Mouse (Mus musculus) adrenal gland, adult 18-20 months (tissue): ENCODE data around the gene Il4ra. TPM values are rescaled to one million over a fixed set of nuclear protein-coding genes. Genes with fewer than 3 reads are reported as not detected.
A peak's percentile ranks its signal among the peaks of the same experiment; 100 is the strongest.

Experiments
- DNase-seq, 2 experiments: peaks; one replicate each; pipeline ENCODE4 v3.0.0; 2021 to 2022; ENCODE audit warnings: low spot score in 2 of 2
- total RNA-seq, 2 experiments: library from RNA; stranded (reverse); gene quantifications; 1 replicate in 1 of 2; 2 replicates in 1 of 2; pipeline ENCODE4 v1.2.3; 2021

Gene Il4ra
- total RNA-seq, 2 experiments from 2014 or later: 39.6 to 199 TPM

DNA sequence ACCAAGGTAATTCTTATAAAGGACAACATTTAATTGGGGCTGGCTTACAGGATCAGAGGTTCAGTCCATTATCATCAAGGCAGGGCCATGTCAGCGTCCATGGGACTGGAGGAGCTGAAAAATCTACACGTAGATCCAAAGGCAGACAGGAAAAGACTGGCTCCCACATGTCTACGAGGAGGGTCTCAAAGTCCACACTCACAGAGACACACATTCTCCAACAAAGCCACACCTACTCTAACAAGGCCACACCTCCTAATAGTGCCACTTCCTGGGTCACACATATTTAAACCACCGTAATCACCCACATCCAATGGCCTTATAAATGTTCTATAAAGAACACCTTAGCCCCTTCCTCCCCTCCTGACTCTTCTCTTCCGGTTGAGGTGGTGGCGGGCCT is 5.2 kb upstream of the Il4ra start:
- DNase-seq: no peak

DNA sequence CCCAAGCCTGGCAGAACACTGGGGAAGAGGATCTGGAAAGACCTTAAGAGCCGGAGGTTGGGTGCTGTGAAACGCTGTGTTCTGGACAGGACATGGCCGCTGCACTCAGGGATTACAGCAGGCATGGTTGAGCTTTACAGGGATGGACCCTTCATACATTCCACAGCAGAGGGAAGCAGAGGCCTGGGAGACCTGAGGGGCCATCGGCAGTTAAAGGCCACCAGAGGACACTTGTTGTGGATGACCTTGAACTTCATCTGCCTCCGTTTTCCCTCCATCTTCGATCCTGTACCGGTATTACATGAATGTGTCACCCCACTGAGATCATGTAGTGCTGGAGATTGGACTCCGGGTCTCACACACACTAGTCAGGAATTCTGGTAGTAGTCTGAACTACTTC is 2.0 kb upstream of the Il4ra start:
- DNase-seq: peak in 1 of 2 experiments; percentile 13

DNA sequence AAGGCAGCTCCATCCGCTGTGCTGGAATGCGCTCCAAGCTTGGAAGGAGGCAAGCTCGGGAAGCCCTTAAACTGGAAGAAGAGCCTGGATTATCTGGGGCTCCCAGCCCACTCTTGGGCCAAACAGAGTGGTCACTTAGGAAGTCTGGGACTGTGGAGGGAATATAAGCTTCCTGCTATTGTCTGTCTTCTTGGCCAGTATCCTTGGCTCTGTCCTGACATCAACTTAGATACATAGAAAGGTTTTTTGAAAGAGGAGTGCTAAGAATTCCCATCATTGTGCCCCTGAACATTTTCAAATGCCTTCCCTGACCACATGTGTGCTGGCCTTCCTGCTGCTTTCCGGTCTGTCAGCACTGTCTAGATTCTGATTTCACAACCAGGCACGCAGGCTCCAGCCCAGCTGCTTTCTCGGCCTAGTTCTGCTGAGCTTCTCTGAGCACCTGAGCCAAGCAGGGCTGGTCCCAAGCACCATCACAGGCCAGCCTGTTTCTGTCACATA is 989 bp upstream of the Il4ra start:
- peak; percentile 20 to 33 for DNase-seq

DNA sequence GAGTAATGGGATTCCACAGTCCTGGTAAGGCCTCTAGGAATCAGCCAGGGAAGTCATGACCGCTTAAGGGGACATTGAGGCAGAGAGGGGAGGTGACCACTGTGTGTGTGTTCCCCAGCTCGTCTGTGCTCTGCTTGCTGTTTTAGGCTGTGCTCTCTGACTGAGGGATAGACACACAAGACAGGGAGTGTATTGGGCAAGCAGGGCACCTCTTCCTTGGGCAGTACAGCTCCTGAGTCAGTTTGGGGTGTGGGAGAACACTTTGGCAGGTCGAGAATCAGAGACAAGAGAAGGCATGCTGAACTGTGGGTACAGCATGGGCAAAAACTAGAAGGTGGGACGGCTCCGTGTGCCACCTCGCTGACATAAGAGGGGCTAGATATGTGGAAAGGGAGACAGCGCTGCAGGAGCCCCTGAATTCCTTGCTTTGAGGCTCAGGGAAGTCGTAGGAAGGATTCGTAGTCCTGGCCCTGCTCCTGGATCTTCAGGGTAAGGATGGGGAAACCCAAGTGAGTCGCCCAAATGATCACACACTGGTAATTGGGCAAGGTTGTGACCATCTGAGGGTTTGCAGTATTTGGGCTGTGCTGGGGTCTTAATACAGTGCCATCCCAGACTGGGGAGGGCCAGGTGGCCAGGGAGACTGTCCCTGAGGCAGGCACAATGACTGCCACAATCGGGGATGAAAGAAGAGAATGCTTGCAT is 1.1 kb downstream of the Il4ra start:
- DNase-seq: peak; percentile 17 to 34

DNA sequence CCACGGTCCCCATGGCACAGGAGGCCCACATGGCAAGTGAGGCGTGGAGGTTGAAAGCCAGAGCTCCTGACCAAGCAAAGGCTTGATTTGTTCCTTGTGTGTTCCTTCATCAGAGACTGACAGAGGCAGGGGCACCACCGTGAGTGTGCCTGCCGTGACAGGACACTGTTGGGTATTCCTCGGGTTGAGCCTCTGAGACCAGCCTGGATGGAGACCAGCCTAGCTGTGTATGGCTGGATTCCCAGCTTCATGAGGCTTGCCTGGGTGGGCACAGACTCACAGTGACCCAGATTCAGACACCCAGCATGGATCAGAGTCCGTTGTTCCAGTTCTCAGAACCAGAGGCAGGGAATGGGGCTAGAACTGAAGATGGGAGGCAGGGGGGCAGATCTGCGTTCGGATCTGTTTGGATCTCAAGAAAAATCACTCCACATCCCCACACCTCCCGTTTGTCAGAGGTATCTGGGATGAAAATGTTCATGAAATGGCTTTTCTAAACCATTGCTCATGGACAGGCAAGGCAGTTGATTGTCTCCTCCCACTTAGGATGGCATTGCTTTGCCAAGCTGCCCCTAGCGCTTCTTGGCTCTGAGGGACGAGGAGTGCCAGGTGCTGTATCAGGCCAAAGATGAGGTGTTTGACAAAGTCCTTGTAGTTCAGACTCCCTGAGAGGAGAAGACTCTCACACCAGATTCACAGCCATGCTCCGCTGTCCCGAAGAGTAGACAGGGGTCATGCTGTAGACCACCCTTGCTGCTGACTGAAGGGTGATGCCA is 1.9 kb downstream of the Il4ra start:
- peak; percentile 18 to 23 for DNase-seq

DNA sequence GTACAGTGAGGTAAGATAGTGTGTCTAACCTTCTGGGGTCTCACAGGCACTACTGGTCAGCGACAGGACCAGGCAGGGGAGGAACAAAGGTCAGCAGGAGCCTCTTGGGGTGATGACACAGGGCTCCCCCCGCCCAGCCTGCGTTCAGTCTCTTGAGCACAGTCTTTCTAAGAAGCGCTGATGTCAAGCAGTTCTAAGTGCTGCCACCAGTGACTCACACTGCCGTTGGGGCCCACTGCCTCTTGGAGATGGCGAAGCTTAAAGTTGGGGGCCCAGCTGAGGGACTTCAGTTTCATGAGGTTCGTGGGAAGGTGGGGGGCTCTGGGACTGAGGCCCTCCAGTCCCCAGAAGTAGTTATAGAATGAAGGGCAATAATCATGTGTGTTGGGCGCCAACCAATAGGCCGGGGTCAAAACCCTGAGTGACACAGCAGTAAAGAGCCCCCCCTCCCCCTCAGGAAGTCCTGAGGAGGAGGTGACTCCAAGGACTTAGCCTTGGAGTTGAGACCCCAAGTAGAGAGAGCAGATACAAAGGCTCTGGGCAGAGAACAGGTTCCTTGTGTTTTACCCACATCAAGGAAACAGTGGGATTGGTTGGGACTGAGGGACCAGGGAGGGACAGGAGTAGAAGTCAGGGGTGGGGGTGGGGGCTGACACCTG is 2.7 kb downstream of the Il4ra start:
- DNase-seq: peak in 1 of 2 experiments; percentile 22

DNA sequence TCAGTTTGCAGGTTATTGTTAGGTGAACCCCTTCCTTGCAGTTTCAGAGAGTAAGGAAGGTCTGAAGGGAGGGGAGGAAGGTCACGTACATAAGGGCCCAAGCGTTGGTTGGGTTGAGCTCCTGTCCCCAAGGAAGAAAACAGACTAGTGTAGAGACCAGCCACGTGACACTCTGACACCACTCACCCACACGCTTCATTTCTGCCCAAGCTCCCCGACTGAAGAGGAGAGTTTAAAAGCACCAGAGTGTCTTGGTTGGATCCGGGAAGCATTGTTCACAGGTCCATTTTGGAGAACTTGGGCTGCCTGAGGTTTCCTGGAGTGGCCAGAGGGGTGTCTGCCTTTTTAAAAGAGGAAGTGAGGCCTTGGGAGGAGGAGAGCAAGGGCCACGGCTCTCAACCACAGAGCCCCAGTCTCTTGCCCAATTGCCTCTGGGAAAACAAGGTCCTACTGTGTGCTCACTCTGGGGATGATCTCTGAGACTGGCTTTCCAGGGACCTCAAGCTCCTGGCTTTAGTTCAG is 3.5 kb downstream of the Il4ra start:
- DNase-seq: peak; percentile 20 to 31

DNA sequence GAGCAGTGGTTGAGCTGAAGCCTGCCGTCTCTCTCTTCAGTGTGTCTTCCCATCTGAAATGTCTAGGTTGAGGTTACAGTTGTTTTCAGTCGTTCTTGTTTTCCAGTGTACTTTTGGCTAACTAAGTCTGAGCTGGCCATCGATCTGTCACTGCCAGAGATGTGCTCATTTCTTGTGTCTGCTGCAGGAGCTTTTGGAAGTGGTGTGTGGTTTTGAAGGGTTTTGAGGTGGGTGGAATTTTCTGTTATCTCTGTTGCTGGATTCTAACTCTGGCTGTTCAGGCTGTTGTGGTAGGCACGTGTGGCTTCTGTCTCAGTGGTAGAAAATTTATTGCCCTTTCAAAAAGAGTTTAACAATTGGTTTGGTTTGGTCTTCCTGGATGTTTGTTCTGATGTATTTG is 4.2 kb downstream of the Il4ra start:
- no peak for DNase-seq

DNA sequence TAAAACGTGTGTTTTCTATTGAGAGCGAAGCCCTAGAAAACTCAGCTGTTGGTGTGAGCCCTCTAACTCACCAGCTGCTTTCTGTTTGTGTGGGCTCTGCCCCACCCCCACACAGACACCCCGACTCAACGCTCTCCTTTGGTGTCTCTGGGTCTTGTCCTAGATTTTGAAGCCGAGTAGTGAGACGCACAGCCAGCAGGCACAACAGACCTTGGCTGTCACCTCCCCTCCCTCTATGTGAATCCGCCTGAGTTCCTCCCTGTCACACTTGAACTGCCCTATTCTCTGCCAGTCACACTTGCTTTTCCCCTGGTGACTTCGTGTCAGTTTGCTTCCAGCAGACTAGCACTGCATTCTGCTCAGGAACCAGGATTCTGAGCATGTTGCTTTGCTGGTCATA is 4.9 kb downstream of the Il4ra start:
- peak in 1 of 2 experiments; percentile 26 for DNase-seq

DNA sequence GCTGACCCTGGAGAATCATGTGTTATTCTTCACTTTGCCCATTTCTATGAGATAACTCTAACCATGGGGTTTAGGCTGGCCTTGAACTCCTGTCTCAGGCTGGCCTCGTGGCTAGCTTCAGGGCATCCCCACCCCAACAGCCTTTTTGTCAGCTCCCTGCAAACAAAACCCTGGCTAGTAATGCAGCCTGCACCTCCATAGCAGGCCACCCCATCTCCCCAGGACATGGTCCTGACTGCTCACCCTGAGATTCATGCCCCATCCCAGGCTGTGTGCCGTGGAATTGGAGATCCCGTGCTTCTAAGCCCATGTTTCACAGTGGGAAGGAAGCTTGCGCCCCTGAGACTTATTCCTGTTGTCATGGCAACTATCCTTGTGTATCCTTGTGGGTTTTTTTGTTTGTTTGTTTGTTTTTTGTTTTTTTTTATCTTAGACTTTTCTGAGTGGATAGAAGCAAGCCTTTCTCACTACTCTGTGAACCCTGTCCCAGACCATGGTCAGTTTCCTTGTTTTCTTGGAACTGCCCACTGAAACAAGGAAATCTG is 6.6 kb downstream of the Il4ra start:
- DNase-seq: peak in 1 of 2 experiments; percentile 16

DNA sequence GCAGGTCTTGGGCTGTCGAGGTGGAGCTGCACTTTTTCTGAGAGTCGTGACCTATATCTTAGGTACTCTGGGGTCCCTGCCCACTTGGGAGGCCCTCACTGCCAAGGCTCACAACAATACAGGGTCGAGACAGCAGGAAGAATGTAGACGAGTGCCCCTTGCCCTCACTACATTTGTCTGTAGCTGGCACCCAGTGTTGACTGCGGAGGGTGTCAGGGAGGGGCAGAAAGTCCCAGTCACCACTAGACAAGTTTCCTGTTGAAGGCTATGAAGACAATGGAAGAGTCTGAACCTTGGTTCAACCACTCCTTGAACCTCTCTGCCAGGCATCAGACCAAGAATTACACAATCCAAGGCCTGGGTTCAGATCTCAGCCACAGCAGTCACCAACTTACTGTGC is 7.1 kb downstream of the Il4ra start:
- DNase-seq: peak in 1 of 2 experiments; percentile 30

DNA sequence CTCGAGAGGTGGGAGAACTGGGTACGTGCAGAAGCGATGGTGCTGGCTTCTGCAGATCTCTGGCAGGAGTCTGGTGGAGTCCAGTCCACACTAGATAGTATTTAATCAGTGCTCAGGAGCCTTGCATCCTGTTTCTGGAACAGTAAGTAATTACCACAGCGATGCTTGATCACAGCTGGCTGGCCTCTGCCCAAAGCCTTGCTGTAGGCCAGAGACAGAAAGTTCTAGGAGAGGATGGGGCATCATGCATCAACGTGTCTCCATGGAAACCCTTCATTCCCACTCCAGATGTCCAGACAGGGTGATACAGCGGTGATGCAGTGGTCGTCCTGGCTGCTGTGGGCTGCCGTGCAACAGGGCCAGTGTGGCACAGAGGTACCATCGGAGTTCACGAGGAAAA is 7.6 kb downstream of the Il4ra start:
- DNase-seq: no peak

DNA sequence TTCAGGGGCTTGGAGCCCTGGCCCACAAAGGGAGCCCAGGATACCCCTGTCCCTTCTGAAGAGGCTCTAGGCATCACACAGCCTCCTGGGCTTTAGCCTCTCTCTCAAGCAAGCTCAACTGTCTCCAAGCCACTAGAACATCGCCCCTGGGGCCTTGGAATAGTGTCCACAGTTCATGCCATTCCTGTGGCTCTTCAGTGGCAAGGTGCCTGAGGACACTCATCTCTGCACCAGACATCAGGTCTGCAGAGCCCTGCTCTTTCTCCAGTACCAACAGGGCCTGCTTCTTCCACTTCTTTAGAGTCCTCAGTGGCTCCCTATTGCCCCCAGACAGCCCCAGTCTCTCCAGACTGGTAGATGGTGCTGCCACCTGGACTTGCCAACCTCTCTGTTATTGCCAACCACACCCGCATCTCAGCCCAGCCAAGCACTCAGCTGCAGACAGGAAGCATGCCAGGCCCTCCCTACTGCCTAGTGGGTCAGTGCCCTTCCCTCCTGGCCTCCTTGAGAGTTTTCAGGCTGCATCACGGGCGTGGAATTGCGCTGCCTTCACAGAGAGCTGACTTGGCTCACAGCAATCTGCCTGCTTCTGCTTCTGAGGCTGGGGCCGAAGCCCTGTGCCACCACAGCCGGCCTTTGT is 8.3 kb downstream of the Il4ra start:
- DNase-seq: peak; percentile 35 to 44

DNA sequence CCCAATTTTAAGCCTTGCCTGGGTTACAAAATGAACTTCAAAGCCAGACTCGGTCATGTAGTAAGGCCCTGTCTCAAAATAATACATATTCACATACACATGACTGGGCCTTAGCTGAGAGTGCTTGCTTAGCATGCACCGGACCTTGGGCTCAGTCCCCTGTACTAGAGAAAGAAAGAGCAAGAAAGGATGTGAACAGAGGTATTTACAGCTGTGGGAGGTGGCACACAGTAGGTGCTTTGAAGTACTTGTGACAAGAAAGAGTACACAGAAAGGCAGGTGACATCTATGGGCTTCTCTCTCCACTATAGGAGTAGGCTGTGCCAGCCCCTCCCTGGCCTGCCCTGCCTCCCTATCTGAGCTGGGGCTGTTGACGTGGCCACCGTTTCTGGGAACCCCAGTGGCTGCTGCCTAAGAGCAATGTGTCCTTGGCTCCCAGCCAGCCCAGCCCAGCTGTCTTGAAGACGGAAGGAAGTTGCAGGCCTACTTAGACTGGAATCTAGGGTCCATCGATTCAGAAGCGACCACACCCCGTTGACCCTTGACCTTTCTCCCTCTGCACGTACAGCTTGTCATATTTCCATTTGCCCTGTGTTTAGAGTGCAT is 9.3 kb downstream of the Il4ra start:
- DNase-seq: peak; percentile 87 to 90

DNA sequence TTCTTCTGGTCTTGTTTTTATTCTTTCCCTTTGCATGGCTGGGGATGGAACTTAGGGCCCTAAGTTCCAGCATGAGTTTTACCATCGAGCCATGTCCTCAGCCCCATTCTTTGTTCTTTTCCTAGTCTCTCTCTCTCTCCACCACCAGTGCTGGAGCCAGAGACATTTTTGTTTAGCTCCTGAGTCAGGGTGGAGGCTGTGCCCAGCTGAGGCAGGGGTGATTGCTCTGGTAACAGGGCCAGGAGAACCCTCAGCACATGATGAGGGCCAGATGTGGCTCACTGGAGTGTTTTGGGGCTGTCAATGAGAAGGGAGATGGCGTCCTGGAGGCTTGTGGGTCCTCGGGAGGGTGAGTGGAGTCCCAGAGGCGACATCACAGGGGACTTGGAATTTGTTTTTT is 10.5 kb downstream of the Il4ra start:
- DNase-seq: no peak

DNA sequence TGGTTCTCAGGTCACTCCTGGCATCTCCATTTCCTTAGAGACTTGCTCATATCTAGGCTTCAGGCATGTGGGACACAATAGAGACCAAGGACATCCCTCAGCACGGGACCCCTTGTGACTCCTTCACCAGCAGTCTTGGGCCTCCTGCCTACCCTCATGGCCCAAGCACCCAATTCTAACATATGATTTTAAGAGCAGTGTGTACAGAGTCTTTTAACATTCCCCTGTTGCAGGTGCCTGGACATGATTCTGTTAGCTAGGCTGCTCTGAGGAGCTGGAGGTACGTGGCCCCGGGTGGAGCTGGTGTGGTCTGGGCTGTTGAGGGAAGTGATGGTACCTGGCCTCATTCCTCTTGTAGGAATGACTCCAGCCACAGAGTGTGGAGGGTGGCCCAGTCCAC is 11.2 kb downstream of the Il4ra start:
- DNase-seq: no peak

DNA sequence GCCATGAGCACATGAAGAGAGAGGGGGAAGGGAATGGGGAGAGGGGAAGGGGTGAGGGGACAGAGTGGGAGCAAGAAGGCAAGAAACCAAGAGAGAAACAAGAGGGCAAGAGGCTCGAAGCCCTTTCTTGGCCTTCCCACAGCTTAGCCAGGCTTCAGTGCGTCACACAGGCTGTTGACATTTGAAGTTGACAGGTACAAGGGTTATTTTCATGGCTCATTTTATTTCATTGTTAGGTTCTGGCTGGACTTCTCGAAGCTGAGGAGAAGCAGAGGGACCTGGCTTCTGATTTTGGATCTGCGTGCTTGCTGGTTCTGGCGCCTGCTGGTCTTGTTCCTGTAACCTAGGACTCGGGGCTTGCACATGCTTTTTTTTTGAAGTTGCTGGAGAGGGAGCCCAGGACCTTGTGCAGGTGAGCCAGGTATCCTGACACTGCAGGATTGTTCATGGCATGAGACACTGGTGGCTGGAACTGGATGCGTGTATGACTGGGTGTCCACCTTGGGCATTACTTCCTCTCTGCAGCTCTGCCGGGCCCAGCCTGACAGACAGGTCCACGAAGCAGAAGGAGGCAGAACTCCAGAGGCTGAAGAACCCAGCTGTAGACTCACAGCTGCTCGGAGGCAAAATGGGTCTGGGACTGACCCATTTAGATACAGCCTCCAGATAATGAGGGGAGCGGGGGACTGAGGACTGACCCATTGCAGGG is 12.6 kb downstream of the Il4ra start:
- DNase-seq: peak in 1 of 2 experiments; percentile 24

DNA sequence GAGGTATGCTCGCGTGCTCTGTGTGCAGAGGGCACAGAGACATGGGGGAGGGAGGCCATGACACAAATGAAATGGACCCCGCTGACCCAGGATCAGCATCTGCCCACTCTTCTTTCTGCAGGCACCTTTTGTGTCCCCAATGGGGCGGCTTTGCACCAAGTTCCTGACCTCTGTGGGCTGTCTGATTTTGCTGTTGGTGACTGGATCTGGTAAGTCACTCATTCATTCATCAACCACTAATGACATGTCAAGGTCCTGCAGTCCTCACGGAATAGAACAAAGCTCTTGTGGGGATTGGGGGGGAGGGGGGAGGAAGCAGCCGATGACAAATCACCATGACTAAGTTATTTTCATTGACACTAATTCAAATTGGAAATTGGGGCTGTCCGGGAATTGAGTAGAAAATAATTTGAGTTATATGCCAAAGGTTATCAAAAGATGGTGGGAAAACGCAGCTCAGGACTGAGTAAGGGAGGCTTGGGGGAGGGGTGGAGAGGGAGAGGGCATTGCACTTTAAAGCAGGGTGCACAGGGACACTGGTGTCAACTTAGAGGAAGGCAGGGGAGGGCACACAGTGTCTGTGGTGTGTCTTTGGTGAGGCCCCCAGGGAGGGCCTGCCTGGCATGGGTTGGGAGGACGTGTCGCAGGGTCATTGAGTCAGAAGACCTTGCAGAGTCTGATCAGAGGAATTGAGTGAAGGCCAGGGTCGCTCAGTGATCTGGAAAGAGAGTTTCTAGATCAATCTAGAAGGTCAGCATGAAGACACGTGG is 13.8 kb downstream of the Il4ra start:
- DNase-seq: peak; percentile 39 to 64

DNA sequence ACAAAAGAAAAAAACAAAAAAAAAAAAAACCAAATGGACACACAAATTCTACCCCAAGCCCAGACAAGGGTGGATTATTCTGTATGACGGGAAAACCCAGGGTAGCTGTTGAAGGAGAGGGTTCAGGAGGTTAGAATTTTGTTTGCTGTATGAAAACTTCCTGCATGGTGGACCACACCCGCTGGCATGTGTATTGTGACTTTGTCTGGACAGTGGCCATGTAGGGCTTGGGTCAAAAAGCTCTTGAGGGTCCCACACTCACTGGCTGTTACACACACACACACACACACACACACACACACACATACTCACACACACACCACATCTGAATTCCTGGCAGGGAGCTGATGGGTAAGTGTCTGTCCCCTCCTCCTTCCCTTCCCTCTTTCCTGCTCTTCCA is 14.5 kb downstream of the Il4ra start:
- DNase-seq: no peak
